Mouse (Mus musculus): ENCODE measurements around the gene Sp140.
"Not testable (repeated sequence)": the region's sequence is repeated elsewhere in the genome, so short reads cannot be mapped to it uniquely, and the experiment has no call there.

DNA sequence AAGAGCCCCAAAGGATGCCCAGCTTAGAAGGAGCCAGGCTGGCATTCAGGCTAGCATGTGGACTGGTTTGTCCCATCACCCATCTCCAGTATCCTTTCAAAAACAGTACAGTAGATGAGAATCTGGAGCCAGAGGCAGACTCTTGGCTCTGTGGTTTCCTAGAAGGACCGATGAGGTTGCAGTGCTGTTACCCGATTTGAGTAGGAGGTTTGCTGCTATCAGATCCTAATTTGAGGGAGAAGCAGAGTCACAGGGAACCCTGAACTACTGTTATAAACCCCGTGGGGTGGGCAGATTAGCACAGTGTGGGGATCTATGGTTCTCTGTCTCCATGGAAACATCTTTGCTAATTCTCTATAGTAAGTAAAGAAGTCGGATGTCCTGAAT is 20.0 kb upstream of the Sp140 start:
- TF ChIP-seq EP300 (optimal IDR thresholded peaks at IDR 0.05); CTCF (IDR thresholded peaks at IDR 0.05; ENCODE audit: low read depth): not testable (repeated sequence)
